Mouse (Mus musculus): ENCODE results near the gene Epha8. TPM values are rescaled to one million over a fixed set of nuclear protein-coding genes. Genes with fewer than 3 reads are reported as not detected.

Gene Epha8
- polyA plus RNA-seq, 1 experiment from 2014 or later, result 0.29 TPM

DNA sequence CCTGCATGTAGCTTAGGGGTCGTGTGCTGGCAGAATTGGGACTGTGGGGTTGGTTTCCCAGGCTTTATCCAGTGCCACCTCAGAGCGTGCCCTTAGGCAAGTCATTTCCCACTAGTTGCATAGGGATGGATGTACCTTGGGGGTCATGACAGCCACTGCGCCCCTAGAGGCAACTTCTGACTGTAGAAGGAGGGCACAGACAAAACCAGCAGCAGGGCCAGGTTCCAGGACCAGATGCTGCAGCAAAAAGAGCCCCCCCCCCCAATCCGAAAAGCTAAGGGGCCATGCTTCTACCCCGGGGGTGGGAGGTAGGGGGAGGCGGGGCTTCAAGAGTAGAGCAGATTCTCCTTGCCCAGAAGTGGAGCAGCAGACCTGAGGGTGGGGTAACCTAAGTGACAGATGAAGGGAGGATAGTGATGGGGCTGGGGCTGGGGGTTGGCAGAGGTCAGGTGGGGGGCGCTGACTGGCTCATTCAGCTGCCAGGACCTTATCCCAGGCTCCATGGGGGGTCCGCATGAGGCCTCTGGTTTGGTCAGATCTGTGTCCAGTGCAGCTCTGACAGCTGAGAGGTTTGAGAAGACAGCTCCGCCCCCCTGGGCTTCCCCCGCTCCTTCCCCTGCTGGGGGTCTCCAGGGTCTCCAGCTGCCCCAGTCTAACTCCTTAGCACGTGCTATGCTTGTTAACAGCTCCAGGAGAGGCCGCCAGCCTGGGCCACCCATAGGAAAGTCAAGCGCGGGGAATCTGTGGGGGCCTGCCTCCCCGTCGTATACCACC, 13.1 kb upstream of the Epha8 start:
- H3K27ac ChIP-seq, result no peak overlapping the region
- DNase-seq (ENCODE audit: low spot score), result no peak
- peaks cover 90% of the 10 kb centered on the region for H3K27me3 ChIP-seq (ENCODE audit: low read depth, poor library complexity, severe bottlenecking)

DNA sequence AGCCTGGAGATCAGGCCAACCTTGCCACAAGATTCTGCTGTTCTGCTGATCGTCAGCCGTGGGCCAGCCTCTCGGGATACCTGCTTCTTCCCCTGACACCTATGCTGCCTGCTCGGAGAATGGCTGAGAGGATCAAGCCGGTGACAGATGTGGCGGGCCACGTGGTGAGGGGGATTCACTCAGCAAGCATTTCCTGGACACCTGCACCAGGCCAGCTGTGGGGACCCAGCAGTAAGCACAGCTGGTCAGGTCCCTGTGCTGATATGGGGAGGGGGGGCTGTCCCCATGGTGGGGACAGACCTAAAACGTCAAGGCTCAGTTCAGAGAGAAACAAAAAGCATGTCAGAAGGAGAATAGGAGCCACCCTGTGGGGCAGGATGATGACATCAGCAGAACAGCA, 12.5 kb upstream of the Epha8 start:
- Histone ChIP-seq H3K27ac (no peak overlapping the region), H3K36me3 (no peaks in the 10 kb centered on the region), H3K9me3 (replicated peaks) (no peaks in the 10 kb centered on the region), H3K4me3 (no peak overlapping the region), H3K27me3 (ENCODE audit: low read depth, poor library complexity, severe bottlenecking) (peaks cover 93% of the 10 kb centered on the region), H3K4me1 (peaks cover 57% of the 10 kb centered on the region)
- 50% methylated on average over 8 of the region's 8 CpGs for WGBS
- DNase-seq (ENCODE audit: low spot score), result no peak

More for the DNA sequence above, 13.1 kb upstream of the Epha8 start:
- 39% methylated on average over 16 of the region's 16 CpGs for WGBS
- H3K36me3 ChIP-seq, result no peaks in the 10 kb centered on the region
- H3K4me1 ChIP-seq, result peaks cover 56% of the 10 kb centered on the region
- H3K4me3 ChIP-seq, result no peak overlapping the region
- H3K9me3 ChIP-seq (replicated peaks), result no peaks in the 10 kb centered on the region

GRCm38 (mm10) chr4:136967511-136967910, 10.9 kb upstream of the Epha8 start:
- Histone ChIP-seq H3K4me3 (no peak overlapping the region), H3K27ac (peak overlapping the region; percentile 10; the same call in 1 of the 2 replicates)
- WGBS, result 19% methylated on average over 9 of the region's 9 CpGs

GRCm38 (mm10) chr4:136966493-136967390, 10.1 kb upstream of the Epha8 start:
- Histone ChIP-seq H3K36me3 (no peaks in the 10 kb centered on the region), H3K4me1 (peaks cover 78% of the 10 kb centered on the region), H3K4me3 (no peak overlapping the region), H3K9me3 (replicated peaks) (no peaks in the 10 kb centered on the region), H3K27ac (no peak overlapping the region), H3K27me3 (ENCODE audit: low read depth, poor library complexity, severe bottlenecking) (peaks cover 91% of the 10 kb centered on the region)
- 27% methylated on average over 16 of the region's 16 CpGs for WGBS
- DNase-seq (ENCODE audit: low spot score), result no peak

More at GRCm38 (mm10) chr4:136967511-136967910, 10.9 kb upstream of the Epha8 start:
- H3K36me3 ChIP-seq, result no peaks in the 10 kb centered on the region
- no peaks in the 10 kb centered on the region for H3K9me3 ChIP-seq (replicated peaks)
- H3K27me3 ChIP-seq (ENCODE audit: low read depth, poor library complexity, severe bottlenecking), result peaks cover 98% of the 10 kb centered on the region
- DNase-seq (ENCODE audit: low spot score), result no peak
- peaks cover 70% of the 10 kb centered on the region for H3K4me1 ChIP-seq

- Histone ChIP-seq H3K27me3 (ENCODE audit: low read depth, poor library complexity, severe bottlenecking) (peaks cover 89% of the 10 kb centered on the region), H3K4me1 (peaks cover 92% of the 10 kb centered on the region), H3K27ac (no peak overlapping the region), H3K4me3 (no peak overlapping the region), H3K36me3 (no peaks in the 10 kb centered on the region), H3K9me3 (replicated peaks) (no peaks in the 10 kb centered on the region)
- no peak for DNase-seq (ENCODE audit: low spot score)
- WGBS, result 20% methylated on average over 15 of the region's 15 CpGs
Measured at GRCm38 (mm10) chr4:136964990-136965421, 8.4 kb upstream of the Epha8 start.

GRCm38 (mm10) chr4:136962447-136962846, 5.8 kb upstream of the Epha8 start:
- Histone ChIP-seq H3K27ac (no peak overlapping the region), H3K36me3 (no peaks in the 10 kb centered on the region), H3K27me3 (ENCODE audit: low read depth, poor library complexity, severe bottlenecking) (peaks cover 89% of the 10 kb centered on the region), H3K9me3 (replicated peaks) (no peaks in the 10 kb centered on the region), H3K4me1 (peaks cover 67% of the 10 kb centered on the region), H3K4me3 (no peak overlapping the region)
- 65% methylated on average over 4 of the region's 4 CpGs for WGBS
- no peak for DNase-seq (ENCODE audit: low spot score)

DNA sequence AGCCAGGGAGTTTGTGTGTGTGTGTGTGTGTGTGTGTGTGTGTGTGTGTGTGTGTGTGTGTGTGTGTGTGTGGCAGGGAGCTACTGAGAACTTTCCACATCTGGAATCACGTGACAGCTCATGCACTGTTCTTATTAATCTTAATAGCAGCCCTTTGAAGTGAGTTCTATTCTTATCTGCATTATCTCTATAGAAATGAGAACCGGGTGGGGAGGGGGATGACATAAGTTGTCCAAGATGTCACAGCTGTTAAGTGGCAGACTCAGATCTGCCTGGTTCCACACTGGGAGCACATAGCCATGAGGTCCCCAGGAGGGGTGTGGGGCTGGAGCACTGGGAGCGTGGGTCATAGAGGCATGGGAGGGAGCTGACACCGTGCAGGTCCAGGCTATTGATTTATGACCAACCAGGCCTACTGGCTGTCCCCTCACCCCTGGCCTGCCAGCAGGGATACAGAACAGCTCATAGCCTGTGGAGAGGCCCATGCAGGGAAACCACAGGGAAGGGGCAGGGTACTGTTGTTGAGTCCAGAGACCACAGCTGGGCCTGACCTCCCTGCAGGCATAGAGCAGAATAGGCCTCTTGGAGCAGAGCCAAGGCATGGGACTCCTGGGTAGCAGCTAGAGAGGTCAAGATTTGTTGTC, 5.1 kb upstream of the Epha8 start:
- H3K9me3 ChIP-seq (replicated peaks), result no peaks in the 10 kb centered on the region
- no peaks in the 10 kb centered on the region for H3K36me3 ChIP-seq
- peaks cover 89% of the 10 kb centered on the region for H3K27me3 ChIP-seq (ENCODE audit: low read depth, poor library complexity, severe bottlenecking)
- DNase-seq (ENCODE audit: low spot score), result no peak
- no peak overlapping the region for H3K4me3 ChIP-seq
- peaks cover 66% of the 10 kb centered on the region for H3K4me1 ChIP-seq
- WGBS, result 19% methylated on average over 4 of the region's 4 CpGs
- 0 out of 2 replicates have a peak overlapping the region, but pooled peaks have one; percentile 42 for H3K27ac ChIP-seq

GRCm38 (mm10) chr4:136960581-136960980, 4.0 kb upstream of the Epha8 start:
- Histone ChIP-seq H3K9me3 (replicated peaks) (no peaks in the 10 kb centered on the region), H3K27me3 (ENCODE audit: low read depth, poor library complexity, severe bottlenecking) (peaks cover 89% of the 10 kb centered on the region), H3K36me3 (no peaks in the 10 kb centered on the region), H3K27ac (peak overlapping the region; percentile 42; the same call in 1 of the 2 replicates), H3K4me3 (no peak overlapping the region), H3K4me1 (peaks cover 65% of the 10 kb centered on the region)
- DNase-seq (ENCODE audit: low spot score), result no peak
- WGBS, result 55% methylated on average over 9 of the region's 9 CpGs

DNA sequence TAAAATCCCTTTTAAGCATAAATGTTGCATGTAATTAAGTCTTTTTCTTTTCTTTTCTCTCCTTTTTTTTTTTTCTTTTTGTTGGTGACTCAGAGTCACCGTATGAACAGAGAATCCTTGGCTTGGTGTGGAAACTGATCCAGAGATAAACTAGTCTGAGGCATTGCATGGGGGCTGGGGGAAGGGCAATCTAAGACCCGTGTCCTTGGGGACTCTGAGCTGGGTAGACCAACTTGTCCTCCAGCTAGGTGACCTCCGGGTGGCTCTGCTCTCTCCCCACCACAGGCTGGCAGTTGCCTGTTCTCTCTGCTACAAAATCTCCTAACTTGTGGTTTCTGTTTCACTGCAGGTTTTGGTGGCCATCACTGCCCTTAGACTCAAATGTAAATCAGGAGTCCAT, 3.5 kb upstream of the Epha8 start:
- Histone ChIP-seq H3K27me3 (ENCODE audit: low read depth, poor library complexity, severe bottlenecking) (peaks cover 89% of the 10 kb centered on the region), H3K36me3 (no peaks in the 10 kb centered on the region), H3K4me1 (peaks cover 65% of the 10 kb centered on the region), H3K4me3 (no peak overlapping the region), H3K27ac (no peak overlapping the region), H3K9me3 (replicated peaks) (no peaks in the 10 kb centered on the region)
- WGBS, result 64% methylated on average over 3 of the region's 3 CpGs
- no peak for DNase-seq (ENCODE audit: low spot score)

DNA sequence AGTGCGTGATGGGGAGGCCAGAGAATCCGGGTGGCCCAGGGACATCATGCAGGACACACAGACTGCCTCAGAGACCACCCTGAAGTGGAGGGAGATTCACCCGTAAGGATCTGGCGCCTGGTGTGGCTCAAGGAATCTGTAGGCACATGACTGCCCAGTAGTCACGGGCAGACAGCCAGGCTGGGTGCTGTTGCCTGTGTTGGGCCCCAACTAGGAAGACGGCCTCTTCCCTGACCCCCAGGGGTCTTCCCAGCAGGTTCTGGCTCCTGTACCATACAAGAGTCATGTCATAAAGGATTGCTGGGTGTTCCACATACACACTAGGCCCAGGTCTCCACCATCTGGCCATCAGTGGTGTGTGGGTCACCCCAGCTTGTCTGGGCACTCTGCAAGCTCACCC, 2.1 kb downstream of the Epha8 start:
- no peaks in the 10 kb centered on the region for H3K36me3 ChIP-seq
- no peak for DNase-seq (ENCODE audit: low spot score)
- no peak overlapping the region for H3K27ac ChIP-seq
- no peaks in the 10 kb centered on the region for H3K9me3 ChIP-seq (replicated peaks)
- H3K27me3 ChIP-seq (ENCODE audit: low read depth, poor library complexity, severe bottlenecking), result peaks cover 90% of the 10 kb centered on the region
- no peak overlapping the region for H3K4me3 ChIP-seq
- peaks cover 48% of the 10 kb centered on the region for H3K4me1 ChIP-seq
- WGBS, result 80% methylated on average over 6 of the region's 6 CpGs

DNA sequence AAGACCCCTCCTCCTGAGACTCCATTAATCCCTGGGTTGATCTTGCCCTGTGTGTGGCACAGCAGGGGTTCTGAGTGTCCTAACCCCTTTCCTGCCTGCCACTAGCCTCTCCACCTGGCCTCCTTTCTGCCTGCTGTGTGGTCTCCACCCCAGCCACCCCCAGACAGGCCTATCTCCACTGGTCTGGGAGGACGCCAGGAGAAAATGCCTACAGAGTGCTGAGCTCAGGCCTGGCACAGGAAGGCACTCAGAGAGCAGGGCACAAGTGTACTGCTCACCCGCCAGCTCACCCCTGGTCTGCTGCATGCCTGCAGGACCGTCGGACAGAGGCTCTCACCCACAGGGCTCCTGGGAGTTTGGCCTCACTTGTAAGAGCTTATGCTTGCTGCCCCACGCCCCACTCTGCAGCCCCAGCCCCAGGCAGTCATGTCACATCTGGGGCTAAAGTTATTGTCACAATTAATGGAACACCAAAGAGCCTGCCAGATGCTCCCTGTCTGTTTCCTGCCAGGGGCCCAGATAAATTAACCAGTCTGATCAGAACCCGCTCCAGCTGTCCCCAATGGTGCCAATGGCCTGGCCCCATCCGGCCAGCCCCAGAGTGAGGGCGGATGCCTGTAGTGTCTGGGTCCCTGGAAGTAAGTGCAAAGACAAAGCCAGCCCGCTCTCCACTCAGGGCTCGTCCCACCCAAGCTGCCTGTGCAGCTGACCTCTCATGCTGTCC, 7.2 kb downstream of the Epha8 start:
- no peak for DNase-seq (ENCODE audit: low spot score)
- WGBS, result 33% methylated on average over 10 of the region's 10 CpGs
- H3K4me3 ChIP-seq, result no peak overlapping the region
- H3K9me3 ChIP-seq (replicated peaks), result no peaks in the 10 kb centered on the region
- H3K27ac ChIP-seq, result peak overlapping the region; percentile 75
- no peaks in the 10 kb centered on the region for H3K36me3 ChIP-seq
- peaks cover 76% of the 10 kb centered on the region for H3K27me3 ChIP-seq (ENCODE audit: low read depth, poor library complexity, severe bottlenecking)
- H3K4me1 ChIP-seq, result peaks cover 47% of the 10 kb centered on the region

DNA sequence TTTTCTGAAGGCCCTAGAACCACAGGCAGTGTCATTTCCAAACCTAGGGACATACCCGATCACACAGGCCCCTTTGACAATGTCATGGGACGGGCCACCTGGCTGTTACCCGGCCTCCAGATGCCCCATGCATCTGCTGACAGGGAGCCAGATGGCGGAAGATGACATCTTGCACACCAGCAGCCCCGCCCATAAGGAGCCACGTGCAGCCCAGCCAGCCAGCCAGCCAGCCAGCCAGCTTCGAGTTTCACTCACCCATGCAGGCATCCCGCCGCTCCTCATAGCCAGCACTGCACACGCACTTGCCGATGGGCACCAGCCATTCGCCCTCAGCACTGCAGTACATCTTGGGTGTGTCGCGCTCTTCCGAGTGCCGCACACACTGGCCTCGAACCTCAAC, 11.2 kb downstream of the Epha8 start:
- peaks cover 85% of the 10 kb centered on the region for H3K27me3 ChIP-seq (ENCODE audit: low read depth, poor library complexity, severe bottlenecking)
- no peak overlapping the region for H3K4me3 ChIP-seq
- H3K27ac ChIP-seq, result no peak overlapping the region
- peaks cover 49% of the 10 kb centered on the region for H3K4me1 ChIP-seq
- WGBS, result 64% methylated on average over 17 of the region's 17 CpGs
- no peaks in the 10 kb centered on the region for H3K9me3 ChIP-seq (replicated peaks)
- no peaks in the 10 kb centered on the region for H3K36me3 ChIP-seq
- peak; percentile 57 for DNase-seq (ENCODE audit: low spot score)

All from limb, embryonic 10.5 days (tissue).